Mouse (Mus musculus): ENCODE data around the gene Lhx5. TPM values are rescaled to one million over a fixed set of nuclear protein-coding genes. Genes with fewer than 3 reads are reported as not detected.

Lhx5 gene
- total and polyA plus RNA-seq, 3 experiments, result not detected

- no peaks in the 10 kb centered on the region for H3K36me3 ChIP-seq (replicated peaks in 1 of 2; ENCODE audit: control insufficient read depth in 1 of 2, insufficient read depth in 1 of 2, low read length in 1 of 2)
- dilution Hi-C loops (cut with MboI; ENCODE audit: extremely low pct_ligation_motif_present, extremely low pct_unique_long_range_greater_than_20kb, low sequenced_read_pairs) (no loop called here), in situ Hi-C loops (cut with MboI; ENCODE audit: low pct_ligation_motif_present, low pct_unique_long_range_greater_than_20kb, low sequenced_read_pairs) (no loop called here)
- no peak overlapping the region for H3K9ac ChIP-seq (ENCODE audit: insufficient read depth, low read depth)
- no peak overlapping the region for H3K27ac ChIP-seq (ENCODE audit: insufficient read depth, low read depth)
- H3K27me3 ChIP-seq (replicated peaks), result peaks cover 64% of the 10 kb centered on the region
- no peak overlapping the region for H3K4me3 ChIP-seq (replicated peaks in 1 of 3; ENCODE audit: low read depth in 2 of 3, low read length in 2 of 3, poor library complexity in 1 of 3)
- no peaks in the 10 kb centered on the region for H3K9me3 ChIP-seq (replicated peaks; ENCODE audit: low read length)
- TF ChIP-seq ELF1 (IDR thresholded peaks at IDR 0.05; ENCODE audit: low read depth, low read length) (no peak), USF2 (conservative IDR thresholded peaks at IDR 0.05; ENCODE audit: low read depth, low read length) (no peak), MYC (IDR thresholded peaks at IDR 0.05; ENCODE audit: low read depth, low read length) (no peak), TCF12 (IDR thresholded peaks at IDR 0.05; ENCODE audit: low read depth, low read length) (no peak), KAT2A (IDR thresholded peaks at IDR 0.05; ENCODE audit: insufficient replicate concordance, low read length) (no peak), MAX (IDR thresholded peaks at IDR 0.05; ENCODE audit: low read length) (no peak), CHD2 (IDR thresholded peaks at IDR 0.05; ENCODE audit: low read length) (no peak), NELFE (IDR thresholded peaks at IDR 0.05; ENCODE audit: low read depth, low read length) (no peak), CTCF (conservative IDR thresholded peaks at IDR 0.05 in 1 of 2, IDR thresholded peaks at IDR 0.05 in 1 of 2; ENCODE audit: low read depth in 2 of 2, low read length in 2 of 2) (no peak), MAFK (IDR thresholded peaks at IDR 0.05; ENCODE audit: insufficient replicate concordance, low read length) (no peak), E2F4 (IDR thresholded peaks at IDR 0.05; ENCODE audit: insufficient replicate concordance, low read depth, low read length) (no peak), POLR2AphosphoS2 (IDR thresholded peaks at IDR 0.05; ENCODE audit: low read depth, low read length) (no peak), ZMIZ1 (IDR thresholded peaks at IDR 0.05; ENCODE audit: low read depth, low read length) (no peak), UBTF (IDR thresholded peaks at IDR 0.05; ENCODE audit: low read depth, low read length) (no peak), SMC3 (IDR thresholded peaks at IDR 0.05; ENCODE audit: low read depth, low read length) (no peak), CHD1 (IDR thresholded peaks at IDR 0.05; ENCODE audit: low read depth, low read length) (no peak)
- H3K4me1 ChIP-seq (ENCODE audit: control insufficient read depth in 1 of 2, insufficient read depth in 2 of 2), result peaks cover 0 to 5% of the 10 kb centered on the region in 2 experiments; a peak in 3 of 4 replicates
- DNase-seq (ENCODE audit: extremely low read depth), result no peak
- no peak overlapping the region for H3K4me2 ChIP-seq (ENCODE audit: insufficient read depth, low read depth, poor library complexity, severe bottlenecking)
- H3K79me2 ChIP-seq (replicated peaks; ENCODE audit: control insufficient read depth, extremely low read depth, insufficient read depth, poor library complexity, severe bottlenecking), result no peaks in the 10 kb centered on the region
Measured at GRCm38 (mm10) chr5:120473361-120473760, 41.9 kb downstream of the Lhx5 start.

GRCm38 (mm10) chr5:120475861-120476260, 44.4 kb downstream of the Lhx5 start:
- in situ Hi-C loops (cut with MboI; ENCODE audit: low pct_ligation_motif_present, low pct_unique_long_range_greater_than_20kb, low sequenced_read_pairs) (no loop called here), dilution Hi-C loops (cut with MboI; ENCODE audit: extremely low pct_ligation_motif_present, extremely low pct_unique_long_range_greater_than_20kb, low sequenced_read_pairs) (no loop called here)
- H3K27ac ChIP-seq (ENCODE audit: insufficient read depth, low read depth), result no peak overlapping the region
- no peaks in the 10 kb centered on the region for H3K9me3 ChIP-seq (replicated peaks; ENCODE audit: low read length)
- no peak for DNase-seq (ENCODE audit: extremely low read depth)
- TF ChIP-seq RAD21 (IDR thresholded peaks at IDR 0.05; ENCODE audit: low read depth, low read length) (no peak), E2F4 (IDR thresholded peaks at IDR 0.05; ENCODE audit: insufficient replicate concordance, low read depth, low read length) (no peak), TBP (conservative IDR thresholded peaks at IDR 0.05; ENCODE audit: low read depth, low read length) (no peak), ZNF384 (IDR thresholded peaks at IDR 0.05; ENCODE audit: low read depth, low read length) (no peak), GABPA (IDR thresholded peaks at IDR 0.05; ENCODE audit: insufficient replicate concordance, low read depth, low read length) (no peak), MXI1 (IDR thresholded peaks at IDR 0.05; ENCODE audit: low read depth, low read length) (no peak), KAT2A (IDR thresholded peaks at IDR 0.05; ENCODE audit: insufficient replicate concordance, low read length) (no peak), ZKSCAN1 (IDR thresholded peaks at IDR 0.05; ENCODE audit: borderline replicate concordance, low read depth, low read length) (no peak), PAX5 (IDR thresholded peaks at IDR 0.05; ENCODE audit: low read length) (no peak), CHD1 (IDR thresholded peaks at IDR 0.05; ENCODE audit: low read depth, low read length) (no peak), JUND (conservative IDR thresholded peaks at IDR 0.05; ENCODE audit: low read depth, low read length) (no peak), CHD2 (IDR thresholded peaks at IDR 0.05; ENCODE audit: low read length) (no peak), JUN (IDR thresholded peaks at IDR 0.05; ENCODE audit: insufficient read depth, low read depth, low read length) (no peak), MYC (IDR thresholded peaks at IDR 0.05; ENCODE audit: low read depth, low read length) (no peak), NELFE (IDR thresholded peaks at IDR 0.05; ENCODE audit: low read depth, low read length) (no peak)
- H3K4me3 ChIP-seq (replicated peaks in 1 of 3; ENCODE audit: low read depth in 2 of 3, low read length in 2 of 3, poor library complexity in 1 of 3), result no peak overlapping the region
- H3K79me2 ChIP-seq (replicated peaks; ENCODE audit: control insufficient read depth, extremely low read depth, insufficient read depth, poor library complexity, severe bottlenecking), result no peaks in the 10 kb centered on the region
- H3K9ac ChIP-seq (ENCODE audit: insufficient read depth, low read depth), result no peak overlapping the region
- peaks cover 55% of the 10 kb centered on the region for H3K27me3 ChIP-seq (replicated peaks)
- no peak overlapping the region for H3K4me2 ChIP-seq (ENCODE audit: insufficient read depth, low read depth, poor library complexity, severe bottlenecking)
- no peaks in the 10 kb centered on the region for H3K36me3 ChIP-seq (replicated peaks in 1 of 2; ENCODE audit: control insufficient read depth in 1 of 2, insufficient read depth in 1 of 2, low read length in 1 of 2)
- H3K4me1 ChIP-seq (ENCODE audit: control insufficient read depth in 1 of 2, insufficient read depth in 2 of 2), result peaks cover 0 to 14% of the 10 kb centered on the region in 2 experiments; a peak in 3 of 4 replicates
